Mouse (Mus musculus): ENCODE data around the gene Gm49450. TPM values are rescaled to one million over a fixed set of nuclear protein-coding genes. Genes with fewer than 3 reads are reported as not detected.
A peak's percentile ranks its signal among the peaks of the same experiment; 100 is the strongest.
"Not testable (repeated sequence)": the region's sequence is repeated elsewhere in the genome, so short reads cannot be mapped to it uniquely, and the experiment has no call there.

Gm49450 gene
- total RNA-seq, 2 experiments from 2014 or later: not detected

- ATAC-seq (replicated peaks; ENCODE audit: low FRiP score, low TSS enrichment, poor library complexity, severe bottlenecking): no peak
These were observed 33.8 kb upstream of the Gm49450 start for GRCm38 (mm10) chr15:98987077-98987630.

DNA sequence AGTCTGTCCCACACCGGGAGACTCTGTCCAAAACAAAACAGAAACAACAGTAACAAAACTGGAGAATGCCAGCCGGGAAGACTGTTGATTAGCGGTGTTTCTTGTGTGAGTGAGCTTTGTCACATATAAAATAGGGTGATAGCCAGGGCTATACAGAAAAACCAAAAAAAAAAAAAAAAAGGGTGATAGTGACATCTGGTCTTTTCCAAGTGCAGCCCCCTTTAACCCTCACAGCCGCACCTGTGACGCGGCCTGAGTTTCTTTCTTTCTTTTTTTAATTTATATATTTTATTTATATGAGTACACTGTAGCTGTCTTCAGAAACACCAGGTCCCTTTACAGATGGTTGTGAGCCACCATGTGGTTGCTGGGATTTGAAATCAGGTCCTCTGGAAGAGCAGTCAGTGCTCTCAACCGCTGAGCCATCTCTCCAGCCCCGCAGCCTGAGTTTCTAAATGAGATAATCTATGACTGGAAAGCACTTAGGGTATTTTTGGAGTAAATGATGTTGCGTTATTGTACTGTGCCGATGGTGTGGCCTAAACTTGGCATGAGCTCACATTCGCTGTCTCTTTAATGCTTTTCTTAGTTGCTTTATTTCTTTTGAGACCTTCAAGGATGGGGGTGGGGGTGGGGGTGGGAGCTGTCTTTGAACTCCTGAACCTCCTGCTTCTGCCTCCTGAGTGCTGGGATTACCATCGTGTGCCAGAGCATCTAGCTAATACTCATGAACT is 32.8 kb upstream of the Gm49450 start:
- ATAC-seq (replicated peaks; ENCODE audit: low FRiP score, low TSS enrichment, poor library complexity, severe bottlenecking): no peak

GRCm38 (mm10) chr15:98985240-98985981 is 32.1 kb upstream of the Gm49450 start:
- peak; percentile 92 for ATAC-seq (replicated peaks; ENCODE audit: low FRiP score, low TSS enrichment, poor library complexity, severe bottlenecking)

DNA sequence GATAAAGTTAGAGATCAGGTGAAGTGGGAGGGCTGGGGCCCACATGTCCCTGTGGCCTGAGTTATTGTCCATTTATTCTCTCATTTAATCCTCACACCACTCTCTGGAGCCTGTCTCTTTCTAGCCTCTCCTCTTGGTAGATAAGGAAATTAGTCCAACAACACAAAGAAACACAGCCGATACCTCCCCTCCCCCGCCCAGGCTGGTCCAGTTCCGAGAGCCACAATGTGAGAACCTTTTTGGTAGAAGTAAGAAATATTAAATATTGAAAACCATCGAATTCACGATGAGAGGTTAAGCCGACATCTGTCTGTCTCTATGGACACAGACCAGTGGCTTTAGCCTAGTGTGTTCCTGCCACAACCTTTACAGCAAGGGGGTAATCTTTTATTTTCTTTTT is 31.3 kb upstream of the Gm49450 start:
- no peak for ATAC-seq (replicated peaks; ENCODE audit: low FRiP score, low TSS enrichment, poor library complexity, severe bottlenecking)

GRCm38 (mm10) chr15:98983431-98984081 is 30.2 kb upstream of the Gm49450 start:
- ATAC-seq (replicated peaks; ENCODE audit: low FRiP score, low TSS enrichment, poor library complexity, severe bottlenecking): no peak

DNA sequence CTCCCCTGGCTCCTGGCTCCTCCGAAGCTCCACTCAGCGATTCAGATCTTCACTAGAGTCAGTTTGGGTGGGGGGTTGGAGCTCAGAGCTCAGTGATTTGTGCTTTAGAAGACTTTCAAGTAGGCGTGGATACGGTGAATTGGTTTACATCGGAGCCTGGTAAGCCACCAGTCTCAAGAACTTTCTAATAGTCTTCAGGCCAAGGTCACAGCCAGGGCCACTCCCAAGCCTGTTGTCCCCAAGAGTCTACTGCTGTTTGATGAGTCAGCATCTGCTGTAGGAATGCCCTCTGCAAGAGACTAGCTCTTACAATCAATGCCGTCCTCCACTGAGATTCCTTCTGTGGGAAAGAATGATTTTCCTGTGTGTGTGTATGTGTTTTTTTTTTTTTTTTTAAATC is 28.7 kb upstream of the Gm49450 start:
- ATAC-seq (replicated peaks; ENCODE audit: low FRiP score, low TSS enrichment, poor library complexity, severe bottlenecking): no peak

GRCm38 (mm10) chr15:98980012-98980614 is 26.8 kb upstream of the Gm49450 start:
- ATAC-seq (replicated peaks; ENCODE audit: low FRiP score, low TSS enrichment, poor library complexity, severe bottlenecking): no peak

GRCm38 (mm10) chr15:98978409-98979172 is 25.2 kb upstream of the Gm49450 start:
- no peak for ATAC-seq (replicated peaks; ENCODE audit: low FRiP score, low TSS enrichment, poor library complexity, severe bottlenecking)

DNA sequence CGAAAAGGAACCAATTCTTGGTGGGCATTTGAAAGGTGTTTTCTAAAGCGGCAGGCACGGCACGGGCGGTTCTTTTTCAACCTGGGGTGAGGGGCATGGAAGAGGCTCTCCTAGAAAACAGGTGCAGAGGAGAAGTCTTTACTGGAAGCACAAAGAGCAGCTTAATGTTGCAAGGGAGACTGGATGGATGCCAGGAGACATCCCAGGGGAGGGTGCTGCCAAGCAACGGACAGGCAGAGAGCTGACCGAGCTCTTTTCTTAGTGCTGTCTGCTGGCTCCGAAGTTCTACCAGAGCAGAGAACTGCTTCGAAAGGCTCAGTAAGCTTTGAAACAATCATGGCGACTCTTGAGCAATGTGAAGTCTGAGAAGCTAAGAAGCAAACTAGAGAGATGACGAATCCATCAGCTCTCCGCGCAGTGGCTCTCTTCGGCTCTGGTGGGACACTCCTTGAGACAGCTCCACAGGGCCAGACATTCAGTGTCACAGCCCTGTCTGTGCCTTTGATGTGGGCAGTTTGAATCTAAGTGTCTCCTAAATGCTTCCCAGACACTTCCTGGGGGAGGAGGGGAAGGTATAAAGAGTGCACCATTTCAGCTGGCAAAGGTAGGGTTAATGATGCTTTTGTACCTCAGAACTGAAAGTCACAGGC is 24.5 kb upstream of the Gm49450 start:
- ATAC-seq (replicated peaks; ENCODE audit: low FRiP score, low TSS enrichment, poor library complexity, severe bottlenecking): no peak

GRCm38 (mm10) chr15:98976763-98977758 is 23.7 kb upstream of the Gm49450 start:
- ATAC-seq (replicated peaks; ENCODE audit: low FRiP score, low TSS enrichment, poor library complexity, severe bottlenecking): no peak

- ATAC-seq (replicated peaks; ENCODE audit: low FRiP score, low TSS enrichment, poor library complexity, severe bottlenecking): no peak
These were observed 19.8 kb upstream of the Gm49450 start for GRCm38 (mm10) chr15:98973015-98973614.

DNA sequence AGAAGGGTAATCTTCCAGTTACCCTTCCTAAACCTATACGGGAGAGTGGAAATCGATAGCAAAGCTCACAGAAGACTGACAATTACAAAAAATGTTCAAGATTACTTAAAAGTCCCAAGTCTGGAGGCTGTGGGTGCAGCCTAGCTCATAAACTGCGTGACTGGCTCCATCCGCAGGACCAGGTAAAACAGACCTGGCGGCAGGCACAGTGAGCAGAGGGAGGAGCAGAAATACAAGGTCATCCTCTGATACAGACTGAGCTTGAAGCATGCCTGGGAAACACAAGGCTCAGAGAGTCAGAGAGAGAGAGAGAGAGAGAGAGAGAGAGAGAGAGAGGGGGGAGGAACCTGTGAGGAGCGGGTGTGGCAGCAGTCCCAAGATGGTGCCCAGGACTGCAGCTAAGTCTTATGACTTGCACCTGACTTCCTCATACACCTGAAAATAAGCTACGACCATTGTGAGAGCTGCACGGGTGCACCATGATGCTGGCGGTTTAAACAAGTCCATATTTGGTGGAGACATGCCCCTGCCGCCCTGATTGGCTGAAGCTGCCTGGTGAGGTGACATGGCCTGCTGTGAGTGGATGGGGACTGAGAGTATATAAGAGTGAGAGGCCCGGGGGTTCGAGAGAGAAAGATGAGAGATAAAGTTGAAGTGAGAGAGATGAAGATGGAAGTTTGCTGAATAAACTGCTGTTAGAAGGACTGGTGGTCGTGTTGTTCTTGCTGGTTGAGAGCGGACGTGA is 18.4 kb upstream of the Gm49450 start:
- not testable (repeated sequence) for ATAC-seq (replicated peaks; ENCODE audit: low FRiP score, low TSS enrichment, poor library complexity, severe bottlenecking)

GRCm38 (mm10) chr15:98971111-98971510 is 17.8 kb upstream of the Gm49450 start:
- no peak for ATAC-seq (replicated peaks; ENCODE audit: low FRiP score, low TSS enrichment, poor library complexity, severe bottlenecking)

DNA sequence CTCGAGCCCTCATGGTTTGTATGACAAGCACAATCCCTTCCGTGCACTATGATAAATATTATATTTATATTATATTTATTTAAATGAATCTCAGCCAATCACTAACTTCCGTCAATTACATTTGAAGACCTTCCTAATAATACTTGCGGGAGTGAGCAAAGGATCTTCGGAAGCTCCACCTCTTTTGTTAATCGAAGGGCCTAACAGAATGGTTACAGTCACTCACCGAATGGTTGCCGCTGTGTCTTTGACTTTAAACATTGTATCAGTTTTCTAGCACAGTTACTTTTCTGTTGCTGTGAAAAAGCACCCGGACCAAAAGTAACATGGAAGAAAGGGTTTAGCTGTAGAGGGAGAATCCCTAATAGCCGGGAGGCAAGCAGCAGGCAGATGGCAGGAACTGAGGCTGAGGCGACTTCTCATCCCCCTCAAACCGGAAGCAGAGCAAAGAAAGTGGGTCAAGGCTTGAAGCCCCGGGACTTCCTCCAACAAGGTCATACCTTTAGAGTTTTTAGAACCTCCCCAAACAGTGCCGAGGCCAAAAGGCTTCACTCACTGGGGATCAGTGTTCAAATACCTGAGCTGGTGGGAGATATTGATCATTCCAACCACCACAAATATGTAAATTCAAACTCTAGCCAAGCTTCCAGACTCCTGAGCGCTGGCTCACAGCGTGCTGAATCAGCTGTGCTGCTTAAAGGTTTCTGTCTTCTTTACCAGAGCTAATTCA is 16.2 kb upstream of the Gm49450 start:
- 0 out of 2 replicates have a peak, but pooled peaks have one; percentile 28 for ATAC-seq (replicated peaks; ENCODE audit: low FRiP score, low TSS enrichment, poor library complexity, severe bottlenecking)

DNA sequence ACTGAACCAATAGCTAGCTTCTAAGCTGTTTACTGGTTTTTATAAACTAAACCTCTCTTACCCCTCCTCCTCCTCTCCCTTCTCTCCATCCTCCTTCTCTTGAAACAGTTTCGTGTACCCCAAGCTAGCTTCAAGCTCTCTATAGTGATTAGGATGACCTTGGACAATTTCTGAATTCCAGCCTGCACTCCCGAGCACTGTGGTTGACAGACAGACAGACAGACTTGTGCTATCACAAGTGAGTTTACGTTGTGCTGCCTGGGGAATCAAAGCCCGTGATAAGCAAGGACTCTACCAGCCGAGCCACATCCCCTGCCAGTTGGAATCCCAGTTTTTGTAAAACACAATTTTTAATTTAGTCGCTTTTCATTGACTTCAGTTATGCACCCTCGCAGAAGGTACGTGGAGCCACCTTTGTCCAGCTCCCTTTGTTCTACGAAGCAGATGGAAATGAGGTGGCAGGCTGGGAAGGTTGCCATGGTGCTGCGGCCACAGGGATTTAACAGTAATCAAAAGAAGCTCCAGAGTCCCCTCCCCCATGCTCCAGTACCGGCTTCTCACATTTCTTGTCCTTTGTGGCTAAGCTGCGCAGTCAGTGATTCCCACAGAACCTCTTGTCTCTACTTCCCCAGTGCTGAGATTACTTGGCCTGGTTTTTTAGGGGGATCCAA is 15.5 kb upstream of the Gm49450 start:
- no peak for ATAC-seq (replicated peaks; ENCODE audit: low FRiP score, low TSS enrichment, poor library complexity, severe bottlenecking)
